Mouse (Mus musculus) cerebellum, adult 9-10 months (tissue): Measurements from ENCODE around the gene Arhgap4.
A peak's percentile ranks its signal among the peaks of the same experiment; 100 is the strongest.

ENCODE experiments used
- DNase-seq: peaks from one replicate; pipeline ENCODE4 v3.0.0; 2022

Gene Arhgap4

DNA sequence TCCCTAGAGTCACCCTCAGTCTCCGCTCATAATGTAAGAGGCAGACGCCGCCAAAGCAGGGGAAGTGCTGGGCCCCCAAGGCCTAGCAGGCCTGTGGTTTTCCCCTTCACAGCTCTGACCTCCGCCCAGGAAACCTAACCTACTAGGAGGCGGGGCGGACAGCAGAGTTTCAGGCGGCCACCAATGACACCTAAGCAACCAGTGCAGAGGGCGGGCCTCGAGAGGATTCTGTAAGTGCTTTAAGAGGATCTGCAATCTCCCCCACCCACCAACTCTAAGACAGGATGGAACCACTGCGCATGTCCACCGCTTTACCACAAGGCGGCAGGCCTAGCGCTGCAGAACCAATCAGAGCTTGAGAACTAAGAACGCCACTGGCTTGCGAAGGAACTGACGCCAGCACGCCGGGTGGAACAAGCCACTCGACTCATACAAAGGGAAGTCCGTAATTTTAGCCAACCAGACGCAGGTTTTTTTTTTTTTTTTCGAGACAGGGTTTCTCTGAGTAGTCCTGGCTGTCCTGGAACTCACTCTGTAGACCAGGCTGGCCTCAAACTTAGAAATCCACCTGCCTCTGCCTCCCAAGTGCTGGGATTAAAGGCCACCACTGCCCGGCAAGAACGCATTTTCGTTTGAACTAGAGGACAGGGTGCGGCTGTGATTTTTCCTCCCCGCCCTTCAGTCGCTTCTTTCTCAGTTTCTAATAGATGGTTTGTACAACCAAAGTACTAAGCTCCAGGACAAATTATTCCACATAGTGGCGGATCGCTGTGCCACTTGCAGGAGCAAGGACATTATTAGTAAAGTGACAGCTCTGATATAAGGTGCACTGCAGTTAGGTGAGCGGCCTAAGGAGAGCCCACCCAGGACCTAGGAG lies 6.6 kb downstream of the Arhgap4 start:
- DNase-seq, result peak; percentile 88

DNA sequence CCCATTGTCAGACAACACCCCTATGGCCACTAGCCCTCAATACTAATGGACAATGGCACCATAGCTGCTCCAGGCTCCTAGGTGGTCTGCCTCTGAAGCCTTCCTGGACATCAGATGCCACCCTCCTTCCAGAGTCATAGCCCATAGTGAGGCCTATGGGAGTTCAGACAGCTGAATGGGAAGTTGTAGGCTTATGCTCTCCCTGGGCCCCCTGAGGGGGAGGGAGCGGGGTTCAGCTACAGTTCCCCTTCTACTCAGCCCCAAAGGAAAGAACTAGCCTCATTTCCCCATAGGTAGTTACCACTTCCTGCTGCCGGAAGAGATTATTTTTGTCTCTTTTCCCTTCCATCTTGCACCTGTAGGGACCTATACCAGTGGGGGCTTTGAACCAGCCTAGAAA lies 10.1 kb downstream of the Arhgap4 start:
- DNase-seq, result no peak

DNA sequence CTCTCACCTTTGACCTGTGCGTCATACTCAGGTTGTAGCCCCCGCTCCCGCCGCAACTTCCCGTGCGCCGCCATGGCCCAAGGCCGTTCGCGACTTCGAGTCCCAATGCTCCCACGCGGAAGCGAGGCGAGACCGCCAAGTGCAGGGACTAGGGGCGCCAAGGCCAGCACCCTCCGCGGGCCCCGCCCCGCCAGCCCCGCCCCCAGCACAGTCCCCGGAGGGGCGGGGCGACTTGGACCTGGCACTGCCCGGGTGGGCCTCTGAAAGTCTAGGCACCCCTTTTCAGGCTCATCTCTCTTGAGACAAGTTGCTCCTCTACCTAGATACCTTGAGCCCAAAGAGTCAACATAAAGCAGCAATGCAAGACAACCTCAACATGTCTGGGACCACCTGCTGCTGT lies 10.5 kb downstream of the Arhgap4 start:
- DNase-seq, result no peak

DNA sequence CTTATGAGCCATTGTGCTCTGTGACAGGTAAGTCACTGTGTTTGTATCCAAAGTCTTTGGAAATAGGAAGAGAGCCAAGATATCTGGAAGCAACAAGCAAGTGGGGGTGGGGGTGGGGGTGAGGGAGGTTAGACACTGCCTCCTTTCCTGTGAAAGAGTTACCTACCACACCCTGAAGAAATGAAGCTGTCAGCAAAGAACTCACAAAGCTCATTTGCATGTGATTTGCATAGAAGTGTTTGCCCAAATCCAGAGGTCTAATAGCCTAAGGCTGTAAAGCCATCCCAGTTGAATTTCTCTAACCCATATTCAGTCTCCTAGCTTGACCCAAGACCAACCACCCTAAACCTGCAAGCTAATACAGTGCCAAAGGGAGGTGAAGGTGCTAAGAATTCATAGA lies 11.2 kb downstream of the Arhgap4 start:
- DNase-seq, result no peak

DNA sequence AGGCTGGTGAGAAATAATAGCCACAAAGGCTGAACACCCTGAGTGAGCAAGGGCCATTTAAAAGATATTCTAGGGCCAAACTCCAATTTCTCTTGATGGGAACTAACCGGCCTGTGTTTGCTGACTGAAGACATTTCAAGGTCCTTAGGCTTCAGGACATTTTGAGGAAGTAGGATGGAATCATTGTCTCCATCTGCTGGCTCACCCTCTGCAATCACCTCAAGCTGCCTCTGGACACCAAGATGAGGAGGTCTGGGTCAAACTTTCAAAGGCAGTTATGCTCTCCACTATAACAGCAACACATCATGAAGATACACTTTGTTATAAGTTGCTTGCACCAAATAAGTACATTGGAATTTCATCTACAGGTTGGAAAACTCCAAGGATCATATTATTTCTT lies 11.6 kb downstream of the Arhgap4 start:
- DNase-seq, result no peak

DNA sequence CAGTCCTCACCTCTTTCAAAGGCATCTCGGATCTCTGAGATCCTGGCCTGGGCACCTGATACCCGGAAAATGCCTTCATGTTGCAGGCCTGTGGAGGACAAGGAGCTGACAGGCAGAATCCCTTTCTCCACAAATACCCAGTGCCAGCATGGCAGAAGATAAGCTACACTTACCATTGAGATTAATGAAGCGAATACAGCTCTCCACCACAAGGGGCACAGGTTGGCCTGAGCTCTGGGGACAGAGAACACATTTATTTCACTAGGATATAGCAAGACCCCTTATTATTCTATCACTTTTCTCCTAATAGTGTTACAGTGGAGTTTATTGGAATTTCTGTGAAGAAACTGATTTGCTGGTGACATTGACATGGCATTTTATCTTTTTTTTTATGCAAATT lies 23.7 kb downstream of the Arhgap4 start:
- no peak for DNase-seq

DNA sequence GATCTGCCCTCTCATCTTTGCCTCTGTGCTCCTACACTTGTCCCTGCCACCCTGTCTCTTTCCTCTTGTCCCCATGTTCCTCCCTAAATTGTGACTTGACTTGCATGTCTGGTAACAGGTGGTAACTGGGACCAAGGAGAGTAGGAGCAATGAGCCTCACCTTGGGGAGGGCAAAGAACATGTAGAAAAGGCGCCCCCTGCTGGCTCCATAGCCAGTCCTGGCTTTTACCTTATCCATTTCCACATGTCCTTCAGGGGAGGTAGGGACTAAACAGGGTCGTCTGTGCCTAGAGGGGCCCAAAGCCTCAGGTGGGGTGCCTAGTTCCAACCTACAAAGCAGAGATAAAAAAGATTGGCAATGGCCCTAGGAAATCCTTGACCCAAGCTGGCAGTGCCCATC lies 26.0 kb downstream of the Arhgap4 start, which contains the start of gene L1cam:
TSS of gene L1cam (minus strand) at position 387 of the 400 bp plus-strand sequence.
- DNase-seq, result peak; percentile 74

DNA sequence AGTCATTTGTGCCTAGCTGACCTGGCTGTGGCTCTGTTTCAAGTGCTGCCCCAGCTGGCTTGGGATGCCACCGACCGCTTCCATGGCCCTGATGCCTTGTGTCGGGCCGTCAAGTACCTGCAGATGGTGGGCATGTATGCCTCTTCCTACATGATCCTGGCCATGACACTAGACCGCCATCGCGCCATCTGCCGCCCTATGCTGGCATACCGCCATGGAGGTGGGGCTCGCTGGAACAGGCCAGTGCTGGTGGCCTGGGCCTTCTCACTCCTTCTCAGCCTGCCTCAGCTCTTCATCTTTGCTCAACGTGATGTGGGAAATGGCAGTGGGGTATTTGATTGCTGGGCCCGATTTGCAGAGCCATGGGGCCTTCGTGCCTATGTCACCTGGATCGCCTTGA lies 28.8 kb downstream of the Arhgap4 start:
- peak; percentile 57 for DNase-seq

DNA sequence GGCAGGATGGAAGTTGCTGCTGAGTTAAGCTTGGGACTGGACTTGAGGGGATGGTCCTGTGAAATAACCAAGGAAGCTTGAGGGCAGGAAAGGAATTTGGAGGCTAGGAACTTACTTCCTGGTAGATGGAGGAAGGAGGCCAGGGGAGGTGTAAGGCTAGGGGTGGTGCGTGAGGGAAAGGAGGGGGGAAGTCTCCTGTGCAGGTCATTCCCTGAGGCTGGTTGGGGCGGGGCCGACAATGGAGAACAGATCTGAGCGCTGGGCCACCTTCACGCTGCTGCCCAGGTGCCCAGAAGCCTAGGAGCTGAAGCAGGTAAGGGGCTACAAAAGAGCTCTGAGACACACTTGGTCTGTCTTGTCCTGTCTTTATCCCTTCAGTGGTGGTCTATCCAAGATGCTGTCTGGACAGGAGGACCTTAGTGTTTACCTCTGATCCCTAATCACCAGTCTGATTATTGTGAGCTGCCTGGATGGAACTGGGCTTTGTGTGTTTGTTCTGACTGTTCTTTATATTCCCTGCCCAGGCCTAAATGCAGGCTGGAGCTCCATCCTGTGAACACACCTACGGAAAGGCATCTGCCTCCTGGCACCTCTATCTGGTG lies 30.0 kb downstream of the Arhgap4 start, which contains the start of gene Avpr2:
TSS of gene Avpr2 (plus strand) at position 552 of the 602 bp plus-strand sequence.
- DNase-seq, result no peak

DNA sequence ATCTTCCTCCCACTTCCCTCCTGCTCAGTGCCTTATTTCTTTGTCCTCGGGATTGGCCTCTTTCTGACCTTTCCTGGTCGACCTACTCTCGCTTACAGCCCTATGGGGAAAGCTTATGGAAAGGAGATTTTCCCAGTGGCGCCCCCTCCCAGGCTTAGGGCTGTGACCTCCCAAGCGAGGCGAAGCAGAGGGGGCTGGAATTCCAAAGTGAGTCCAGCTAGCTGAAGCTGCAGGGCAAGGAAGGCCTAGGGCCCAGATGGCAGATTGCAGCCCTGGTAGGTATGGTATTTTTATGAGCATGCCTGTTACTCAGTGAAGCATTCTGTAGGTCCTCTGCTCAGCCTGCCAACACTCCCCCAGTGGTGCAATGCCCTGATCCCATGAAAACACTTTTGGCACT lies 40.2 kb downstream of the Arhgap4 start:
- no peak for DNase-seq

DNA sequence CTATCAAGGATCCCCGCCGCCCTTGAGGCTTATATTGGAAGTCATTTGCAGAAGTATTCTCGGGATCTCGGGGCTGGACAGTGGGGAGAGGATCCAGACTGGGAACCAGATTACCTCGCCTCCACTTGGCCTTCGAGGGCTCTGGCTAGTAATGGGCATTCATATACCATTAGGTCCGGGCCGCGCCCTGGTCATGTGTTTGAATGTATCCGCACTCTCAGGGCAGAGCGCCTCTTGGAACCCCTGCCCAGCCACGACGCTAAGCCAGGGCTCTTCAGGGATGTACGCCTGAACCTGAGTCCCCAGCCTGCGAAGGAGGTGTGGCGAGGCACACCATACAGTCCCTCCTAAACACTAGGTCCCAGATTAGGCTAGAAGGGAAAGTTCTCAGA lies 40.6 kb downstream of the Arhgap4 start:
- peak; percentile 39 for DNase-seq

DNA sequence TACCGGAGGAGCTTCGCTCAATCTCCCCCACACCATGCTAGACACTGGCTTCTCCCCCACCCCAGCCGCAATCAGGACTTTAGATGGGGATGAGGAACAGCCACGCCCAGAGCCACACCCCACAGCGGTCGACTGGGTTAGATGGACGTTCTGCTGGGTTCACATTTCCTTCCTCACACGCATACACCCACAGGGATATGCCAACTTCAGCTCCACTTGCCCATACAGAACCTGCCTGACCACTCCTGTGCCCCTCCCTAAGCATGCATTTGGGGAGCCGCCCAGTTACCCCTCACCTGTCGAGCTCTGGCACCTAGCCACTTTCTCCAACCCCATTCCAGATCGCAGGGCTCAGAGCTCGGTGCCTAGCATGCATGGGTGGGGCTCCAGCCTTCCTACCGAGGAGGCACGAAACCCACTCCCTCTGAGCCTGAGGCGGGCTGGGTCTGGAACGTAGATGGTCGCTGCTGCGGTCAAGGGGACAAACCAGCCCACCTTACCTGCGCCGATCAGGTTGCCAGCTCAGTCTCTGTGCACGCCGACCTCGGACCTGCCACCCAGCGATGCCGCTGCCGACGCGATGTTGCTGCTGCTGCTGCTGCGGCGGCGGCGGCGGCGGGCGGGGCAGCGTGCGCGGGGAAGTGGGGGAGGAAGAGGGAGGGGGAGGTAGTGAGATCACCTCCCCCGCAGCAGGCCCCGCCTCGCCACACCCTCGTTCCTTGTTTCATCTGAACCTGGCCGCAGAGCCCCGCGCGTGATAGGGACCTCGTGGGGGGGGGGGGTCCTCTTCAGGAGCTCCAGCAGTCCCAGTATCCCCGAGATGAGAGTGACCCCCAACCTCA lies 41.3 kb downstream of the Arhgap4 start:
- DNase-seq, result peak; percentile 58

DNA sequence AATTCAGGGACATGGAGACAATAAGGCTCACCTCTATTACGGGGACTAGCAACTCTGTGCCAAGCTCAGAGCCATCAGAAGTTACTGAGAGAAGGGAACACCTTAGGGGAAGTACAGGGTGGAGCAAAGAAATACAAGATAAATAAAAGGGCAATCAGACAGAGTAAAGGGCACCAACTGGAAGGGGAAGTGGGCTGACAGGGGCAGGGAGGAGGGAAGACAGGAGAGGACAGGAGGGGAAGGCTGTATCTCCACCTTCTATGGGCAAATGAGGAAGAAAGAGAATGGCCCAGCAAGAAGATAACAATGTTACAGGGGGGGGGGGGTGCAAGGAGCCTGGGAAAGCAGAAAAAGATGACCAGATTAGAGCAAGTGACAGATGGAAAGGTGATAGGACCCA lies 44.7 kb downstream of the Arhgap4 start:
- no peak for DNase-seq

DNA sequence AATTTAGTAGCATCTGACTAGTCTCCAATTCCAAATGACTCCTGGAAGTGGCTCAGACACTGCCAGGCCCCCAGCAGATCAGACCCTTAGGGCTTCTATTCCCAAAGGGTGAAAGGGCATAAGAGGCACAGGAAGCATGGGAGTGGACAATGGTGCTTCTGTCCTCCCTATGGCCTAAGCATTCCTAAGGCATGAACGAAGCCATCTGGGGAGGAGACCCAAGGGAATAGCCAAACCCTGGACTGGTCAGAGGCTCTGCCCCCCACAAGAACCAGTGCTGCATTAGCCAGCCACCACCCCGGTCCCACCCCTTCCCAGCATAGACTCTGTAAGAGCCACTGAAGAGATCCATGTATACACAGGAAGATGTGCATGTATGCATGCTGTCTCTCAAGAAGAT lies 45.8 kb downstream of the Arhgap4 start:
- DNase-seq, result no peak

DNA sequence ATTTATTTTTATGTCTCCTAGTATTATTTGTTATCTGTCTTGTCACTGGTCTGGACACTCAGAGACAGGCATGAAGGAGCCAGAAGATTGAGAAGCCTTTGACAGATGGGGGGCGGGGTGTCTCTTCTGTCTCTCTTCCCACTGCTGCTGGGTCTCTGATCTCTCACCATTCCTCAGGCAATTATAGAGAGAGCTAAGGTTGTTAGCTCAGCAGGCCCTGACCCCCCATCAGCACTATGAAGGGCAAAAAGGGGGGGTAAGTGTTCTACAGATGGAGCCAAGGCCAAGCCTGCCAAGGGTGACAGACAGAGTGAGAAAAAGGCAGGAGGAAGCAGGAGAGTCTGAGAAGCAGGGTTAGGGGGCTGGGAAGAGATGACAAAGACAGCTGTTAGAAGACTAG lies 49.7 kb downstream of the Arhgap4 start:
- no peak for DNase-seq

DNA sequence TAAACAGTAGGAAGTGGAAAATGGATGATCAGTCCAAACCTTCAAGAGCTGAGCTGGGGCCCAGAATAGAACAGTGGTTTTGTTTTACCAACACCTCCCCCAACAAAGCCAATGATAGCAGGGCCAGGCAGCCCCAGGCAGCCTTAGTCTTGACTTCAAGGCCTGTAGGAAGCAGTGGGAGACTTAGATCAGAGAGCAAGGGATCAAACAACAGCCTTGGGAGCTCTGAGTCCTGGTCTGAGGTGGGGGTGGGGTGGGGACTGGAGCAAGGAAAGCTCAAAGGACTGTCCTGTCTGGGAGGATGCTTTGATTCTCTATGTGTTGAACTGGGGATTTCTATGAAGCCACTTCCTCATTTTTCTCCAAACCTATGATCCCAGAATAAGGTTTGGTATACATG lies 50.2 kb downstream of the Arhgap4 start:
- no peak for DNase-seq

DNA sequence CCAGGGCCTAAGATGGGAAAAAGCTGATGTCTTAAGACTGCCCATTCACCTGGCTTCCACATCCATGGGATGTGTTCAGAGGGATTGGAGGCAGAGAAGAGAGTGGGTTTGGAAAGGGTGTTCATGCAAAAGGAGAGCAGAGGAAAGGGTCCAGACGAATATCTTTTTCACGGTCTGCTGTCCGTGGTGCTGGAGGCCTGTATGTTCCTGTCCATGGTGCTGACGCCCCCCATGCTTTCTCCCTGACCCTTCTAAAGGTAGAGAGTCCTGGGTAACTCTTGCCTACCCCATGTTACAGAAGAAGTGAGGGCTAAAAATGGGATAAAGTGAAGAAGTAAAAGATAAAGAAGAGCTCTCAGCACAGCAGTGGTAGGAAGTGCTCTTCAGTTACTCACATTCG lies 52.3 kb downstream of the Arhgap4 start:
- no peak for DNase-seq

DNA sequence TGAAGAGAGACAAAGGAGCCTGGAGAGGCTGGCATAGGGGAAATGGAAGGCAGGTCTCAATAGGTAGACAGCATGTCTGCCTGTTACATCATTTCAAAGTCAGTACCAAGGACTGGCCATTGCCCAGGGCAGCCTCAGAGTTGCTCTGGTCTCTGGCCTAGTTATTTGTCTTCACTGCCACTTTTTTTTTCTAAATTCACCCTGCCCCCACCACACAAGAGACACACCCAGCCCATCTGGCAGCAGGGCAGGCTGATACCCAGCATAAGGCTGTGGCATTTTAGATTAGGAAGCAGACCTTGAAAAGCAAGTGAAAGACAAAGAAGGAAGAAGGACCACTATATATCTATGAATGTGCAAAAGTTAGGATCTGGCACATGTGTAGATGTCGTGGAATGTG lies 53.8 kb downstream of the Arhgap4 start:
- no peak for DNase-seq

DNA sequence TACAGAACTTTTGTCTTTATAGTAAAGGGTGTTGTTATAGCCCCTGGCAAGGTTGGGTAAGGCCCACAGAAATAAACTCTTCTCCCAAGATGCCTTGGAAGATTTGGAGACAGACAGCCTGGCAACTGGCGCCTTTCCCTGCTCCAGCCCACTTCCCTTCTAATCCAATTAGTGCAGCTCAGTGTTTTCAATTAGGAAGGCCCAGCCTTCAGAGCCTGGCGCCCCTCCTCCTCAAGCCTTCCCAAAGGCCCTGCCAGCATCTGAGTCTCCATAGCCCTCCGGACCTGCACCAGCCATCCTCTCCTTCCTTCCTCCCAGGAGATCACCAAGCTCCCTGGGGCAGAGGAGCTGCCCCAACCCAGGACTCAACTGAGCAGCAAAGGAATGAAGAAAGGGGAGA lies 54.4 kb downstream of the Arhgap4 start:
- DNase-seq, result no peak

DNA sequence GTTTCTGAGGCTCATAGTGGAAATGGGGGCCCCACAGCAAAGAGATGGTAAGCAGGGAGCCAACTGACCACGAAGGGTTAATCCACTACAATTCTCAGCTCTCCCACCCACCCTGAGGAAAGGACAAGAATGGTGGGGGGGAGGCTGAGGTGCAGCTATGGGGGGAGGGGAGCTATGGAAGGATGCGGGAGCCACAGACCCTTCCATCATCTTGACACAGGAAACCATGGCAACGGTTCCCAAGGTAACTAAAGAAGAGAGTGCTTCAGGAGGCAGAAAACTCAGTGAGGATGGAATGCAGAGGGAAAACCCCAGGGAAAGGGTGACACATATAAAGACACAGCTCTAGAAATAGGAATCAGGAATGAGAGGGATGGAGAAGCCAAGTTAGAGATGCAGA lies 57.0 kb downstream of the Arhgap4 start:
- DNase-seq, result no peak

DNA sequence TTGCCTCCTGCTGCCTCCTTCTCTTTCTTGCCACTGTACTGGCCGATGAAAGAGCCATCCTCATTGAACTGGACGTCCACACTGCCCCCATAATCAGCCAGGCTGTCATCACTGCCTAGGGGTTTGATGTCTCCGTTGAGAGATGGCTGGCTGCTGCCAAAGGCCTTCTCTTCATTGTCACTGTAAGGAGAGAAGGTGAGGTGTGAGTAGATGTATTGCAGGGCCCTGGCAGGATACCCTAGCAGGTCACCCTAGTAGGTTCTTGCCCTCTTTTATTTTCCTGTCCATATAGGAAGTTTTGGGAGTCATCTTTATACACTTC lies 66.6 kb downstream of the Arhgap4 start:
- no peak for DNase-seq

DNA sequence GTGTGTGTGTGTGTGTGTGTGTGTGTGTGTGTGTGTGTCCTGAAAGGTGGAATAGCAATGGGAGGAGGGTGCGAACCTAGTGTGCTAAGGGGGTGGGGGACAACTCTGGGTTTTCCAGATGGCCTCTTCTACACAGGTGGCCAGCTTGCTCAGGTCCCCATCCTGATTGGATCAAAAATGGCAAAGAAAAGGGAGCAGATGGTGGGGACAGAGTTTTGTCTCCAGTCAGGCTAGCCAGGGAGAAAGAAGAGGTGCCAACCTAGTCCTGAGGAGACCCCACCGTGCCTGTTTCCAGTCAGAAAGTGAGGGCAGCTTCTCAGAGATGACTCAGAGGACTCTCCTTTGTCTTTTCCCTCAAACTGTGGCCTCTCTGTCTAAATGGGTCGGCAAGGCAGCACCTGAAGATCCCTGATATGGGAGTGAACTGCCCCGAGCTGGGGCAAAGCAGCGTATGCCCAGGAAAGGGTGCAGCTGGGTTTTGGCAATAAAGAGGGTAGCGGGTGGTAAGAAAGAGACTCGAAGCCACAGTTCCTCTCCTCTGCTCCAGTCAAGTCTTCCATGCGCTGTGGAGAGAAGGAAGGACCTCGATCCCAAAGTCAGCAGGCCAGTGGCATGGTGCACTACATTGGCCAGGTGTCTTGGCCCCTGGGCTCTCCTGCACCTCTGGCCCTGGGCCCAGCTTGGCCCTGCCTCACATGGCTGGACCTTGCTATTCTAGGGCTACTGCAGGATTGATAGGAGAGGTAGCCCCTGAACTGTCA lies 67.2 kb downstream of the Arhgap4 start:
- peak; percentile 78 for DNase-seq
